ENCODE assay signal across 7 mouse cellular contexts in the genomic region with DNA sequence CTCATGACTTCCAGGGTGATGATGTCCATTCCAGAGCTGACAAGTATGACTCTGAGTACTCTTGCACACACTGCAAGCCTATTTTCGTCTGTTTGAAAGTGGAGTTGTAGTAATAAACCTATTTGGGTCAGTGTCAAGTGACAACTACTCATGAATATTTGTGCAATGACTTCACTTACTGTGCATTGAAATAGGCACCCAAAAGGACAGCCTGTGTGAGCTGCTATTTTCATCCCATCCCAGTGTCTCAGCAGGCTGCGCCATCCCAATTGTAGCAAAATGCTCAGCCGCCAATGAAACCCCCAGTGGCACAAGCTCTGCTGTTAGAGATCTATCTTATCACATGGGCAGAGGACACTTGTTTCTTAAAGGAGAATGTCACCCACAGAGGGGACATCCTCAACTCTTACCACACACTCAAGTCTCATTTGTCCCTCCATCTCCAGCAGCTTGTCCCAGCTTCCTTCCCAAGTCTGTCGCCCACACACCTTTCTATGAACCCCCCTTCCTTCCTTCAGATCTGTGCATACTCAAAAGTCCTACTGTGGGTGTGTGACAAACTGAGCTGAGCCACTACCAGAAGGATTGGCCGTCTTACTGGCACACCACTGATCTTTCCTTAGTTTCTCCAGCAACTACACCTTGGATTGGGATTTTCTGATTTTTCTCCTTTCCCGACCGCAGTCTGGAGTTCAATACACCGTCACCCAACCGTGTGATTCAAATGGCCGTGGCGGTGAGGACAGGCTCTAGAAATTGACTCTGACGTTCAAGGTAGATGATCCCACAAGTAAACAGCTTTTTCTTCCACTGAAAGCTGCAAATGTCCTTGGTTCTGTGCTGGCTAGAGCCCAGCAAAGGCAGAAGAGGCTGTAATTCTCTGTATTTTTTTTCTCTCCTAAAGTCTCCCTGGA. TPM values are rescaled to one million over a fixed set of nuclear protein-coding genes. Genes with fewer than 3 reads are reported as not detected.
DNase-seq lines count a peak whose midpoint lies in the region; ATAC-seq and TF ChIP-seq lines count a peak whose summit lies in the region.

No protein-coding gene starts in this region.

- no peaks in the 10 kb centered on the region for H3K36me3 ChIP-seq in heart, embryonic 11.5 days (ENCODE audit: control insufficient read depth, insufficient read depth, low read length)
- H3K36me3 ChIP-seq in E14TG2a.4 (ENCODE audit: insufficient read depth, low read length), result no peaks in the 10 kb centered on the region
- H3K36me3 ChIP-seq in liver, embryonic 13.5 days, result no peaks in the 10 kb centered on the region

- peak overlapping the region; percentile 62 for H3K27ac ChIP-seq in heart, embryonic 11.5 days (ENCODE audit: low read depth, low read length)
- H3K27ac ChIP-seq in liver, embryonic 13.5 days, result no peak overlapping the region

- peaks cover 27% of the 10 kb centered on the region for H3K4me1 ChIP-seq in heart, embryonic 11.5 days (ENCODE audit: control insufficient read depth, insufficient read depth, low read length)
- H3K4me1 ChIP-seq in E14TG2a.4 (replicated peaks; ENCODE audit: low read depth, low read length), result peaks cover 59% of the 10 kb centered on the region
- H3K4me1 ChIP-seq in liver, embryonic 13.5 days (replicated peaks), result peaks cover 30% of the 10 kb centered on the region

- 68% methylated on average over 12 of the region's 12 CpGs for WGBS in heart, embryonic 11.5 days (ENCODE audit: insufficient replicate concordance)
- 64% methylated on average over 12 of the region's 12 CpGs for WGBS in liver, embryonic 13.5 days (ENCODE audit: insufficient replicate concordance)

- no peak overlapping the region for H3K4me3 ChIP-seq in heart, embryonic 11.5 days (ENCODE audit: low read depth, low read length)
- H3K4me3 ChIP-seq in E14TG2a.4 (replicated peaks; ENCODE audit: low read length), result peak overlapping the region; percentile 45
- H3K4me3 ChIP-seq in liver, embryonic 13.5 days (replicated peaks), result peak overlapping the region; percentile 52

- no peaks in the 10 kb centered on the region for H3K9me3 ChIP-seq in heart, embryonic 11.5 days (replicated peaks; ENCODE audit: control insufficient read depth, low read length)
- H3K9me3 ChIP-seq in E14TG2a.4 (ENCODE audit: low read length), result 0 out of 2 replicates have a peak, but pooled peaks cover 3% of the 10 kb centered on the region
- H3K9me3 ChIP-seq in liver, embryonic 13.5 days (replicated peaks), result no peaks in the 10 kb centered on the region

- no peak for DNase-seq in heart, adult 9 months (ENCODE audit: low spot score in 2 of 2)
- peak; percentile 64 for DNase-seq in adrenal gland, postnatal 14 days
- DNase-seq in liver, embryonic 13.5 days, result no peak
- DNase-seq in embryo, embryonic 10.5 days (ENCODE audit: low spot score), result no peak
- no peak for DNase-seq in adipocyte (ENCODE audit: low spot score)

- no peak for TF ChIP-seq CTCF in E14TG2a.4 (conservative IDR thresholded peaks at IDR 0.05; ENCODE audit: low read length)

- H3K27me3 ChIP-seq in heart, embryonic 11.5 days (ENCODE audit: control insufficient read depth, insufficient read depth, low read length), result no peaks in the 10 kb centered on the region
- no peaks in the 10 kb centered on the region for H3K27me3 ChIP-seq in E14TG2a.4 (ENCODE audit: insufficient read depth, low read length)
- no peaks in the 10 kb centered on the region for H3K27me3 ChIP-seq in liver, embryonic 13.5 days

- 0 out of 2 replicates have a peak, but pooled peaks have one; percentile 32 for ATAC-seq in heart, embryonic 11.5 days (replicated peaks; ENCODE audit: insufficient number of reproducible peaks, low FRiP score, low TSS enrichment)
- ATAC-seq in liver, embryonic 13.5 days (ENCODE audit: low read depth), result no peak

- no peak overlapping the region; the same call in 1 of the 2 replicates for H3K9ac ChIP-seq in heart, embryonic 11.5 days (ENCODE audit: low read depth, low read length)
- H3K9ac ChIP-seq in liver, embryonic 13.5 days, result no peak overlapping the region

- H3K4me2 ChIP-seq in heart, embryonic 11.5 days, result peak overlapping the region; percentile 64; the same call in 1 of the 2 replicates
- peak overlapping the region; percentile 71 for H3K4me2 ChIP-seq in liver, embryonic 13.5 days

RNA-seq across cellular contexts. Expression of a gene that starts 13.1 kb away (rescaled TPM):
- 0.44 and 0.49 TPM in 2 replicates for polyA plus RNA-seq in heart, embryonic 11.5 days (2014; fragmentation: Nextera tagmentation; extraction: Ambion mirVana)
- total RNA-seq in adrenal gland, postnatal 14 days (2021), result 4.0 and 4.6 TPM in 2 replicates
- polyA plus RNA-seq in liver, embryonic 13.5 days (2015; fragmentation: Nextera tagmentation; extraction: Ambion mirVana), result 0.59 and 0.94 TPM in 2 replicates

RNA-seq across cellular contexts. Expression of a gene that starts 59.5 kb away (rescaled TPM):
- not detected in 2 replicates for polyA plus RNA-seq in heart, embryonic 11.5 days (2014; fragmentation: Nextera tagmentation; extraction: Ambion mirVana)
- total RNA-seq in adrenal gland, postnatal 14 days (2021), result 0.11 TPM in 1 of 2 replicates, not detected in the other
- polyA plus RNA-seq in liver, embryonic 13.5 days (2015; fragmentation: Nextera tagmentation; extraction: Ambion mirVana), result 0.08 TPM in 1 of 2 replicates, not detected in the other
